Mouse (Mus musculus): Measurements from ENCODE around the gene Tjp2. TPM values are rescaled to one million over a fixed set of nuclear protein-coding genes. Genes with fewer than 3 reads are reported as not detected.
"Not testable (repeated sequence)": the region's sequence is repeated elsewhere in the genome, so short reads cannot be mapped to it uniquely, and the experiment has no call there.

Gene Tjp2
- polyA plus RNA-seq, 1 experiment from 2014 or later = 18.1 TPM

DNA sequence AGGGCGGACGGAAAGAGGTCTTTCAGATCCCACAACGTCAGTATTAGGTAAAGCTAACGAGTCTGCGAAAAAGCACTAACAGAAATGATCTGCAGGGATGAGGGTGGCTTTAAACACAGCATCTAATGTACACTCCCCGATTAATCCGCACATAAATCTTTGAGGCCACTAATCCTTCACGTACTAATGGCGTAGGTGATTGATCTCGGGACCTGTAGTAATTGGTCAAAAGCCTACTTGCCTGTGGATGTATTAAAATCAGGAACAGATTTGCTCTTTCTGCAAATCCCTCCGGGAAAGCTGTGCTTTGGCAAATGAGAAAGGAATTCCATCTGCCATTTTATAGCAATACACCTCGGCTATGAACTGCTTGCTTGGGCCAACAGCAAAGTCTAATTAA, 24.3 kb downstream of the Tjp2 start:
- H3K36me3 ChIP-seq (ENCODE audit: control insufficient read depth, insufficient read depth, low read length) = no peaks in the 10 kb centered on the region
- no peak overlapping the region for H3K4me3 ChIP-seq (ENCODE audit: low read depth, low read length)
- WGBS = 81% methylated on average over 12 of the region's 12 CpGs
- no peak overlapping the region for H3K4me2 ChIP-seq (replicated peaks; ENCODE audit: low read depth, low read length)
- no peaks in the 10 kb centered on the region for H3K27me3 ChIP-seq (ENCODE audit: control insufficient read depth, insufficient read depth, low read length)
- no peak overlapping the region for H3K27ac ChIP-seq (ENCODE audit: low read depth, low read length)
- ATAC-seq (ENCODE audit: low FRiP score) (no peak), DNase-seq (ENCODE audit: low spot score) (no peak)
- no peaks in the 10 kb centered on the region for H3K4me1 ChIP-seq (replicated peaks; ENCODE audit: control insufficient read depth, insufficient read depth, low read length)
- H3K9ac ChIP-seq (ENCODE audit: low read depth, low read length) = no peak overlapping the region
- H3K9me3 ChIP-seq (ENCODE audit: control insufficient read depth, low read length) = no peaks in the 10 kb centered on the region

GRCm38 (mm10) chr19:24198676-24199303, 26.0 kb downstream of the Tjp2 start:
- H3K27ac ChIP-seq (ENCODE audit: low read depth, low read length) = no peak overlapping the region
- H3K36me3 ChIP-seq (ENCODE audit: control insufficient read depth, insufficient read depth, low read length) = no peaks in the 10 kb centered on the region
- no peak overlapping the region for H3K9ac ChIP-seq (ENCODE audit: low read depth, low read length)
- no peak for ATAC-seq (ENCODE audit: low FRiP score)
- H3K4me2 ChIP-seq (replicated peaks; ENCODE audit: low read depth, low read length) = no peak overlapping the region
- no peaks in the 10 kb centered on the region for H3K4me1 ChIP-seq (replicated peaks; ENCODE audit: control insufficient read depth, insufficient read depth, low read length)
- no peaks in the 10 kb centered on the region for H3K27me3 ChIP-seq (ENCODE audit: control insufficient read depth, insufficient read depth, low read length)
- no peak for DNase-seq (ENCODE audit: low spot score)
- no peak overlapping the region for H3K4me3 ChIP-seq (ENCODE audit: low read depth, low read length)
- WGBS = 63% methylated on average over 11 of the region's 11 CpGs
- no peaks in the 10 kb centered on the region for H3K9me3 ChIP-seq (ENCODE audit: control insufficient read depth, low read length)

GRCm38 (mm10) chr19:24197338-24197737, 27.5 kb downstream of the Tjp2 start:
- ATAC-seq (ENCODE audit: low FRiP score) (no peak), DNase-seq (ENCODE audit: low spot score) (no peak)
- Histone ChIP-seq H3K27me3 (ENCODE audit: control insufficient read depth, insufficient read depth, low read length) (no peaks in the 10 kb centered on the region), H3K4me1 (replicated peaks; ENCODE audit: control insufficient read depth, insufficient read depth, low read length) (no peaks in the 10 kb centered on the region), H3K9me3 (ENCODE audit: control insufficient read depth, low read length) (no peaks in the 10 kb centered on the region), H3K4me2 (replicated peaks; ENCODE audit: low read depth, low read length) (no peak overlapping the region), H3K27ac (ENCODE audit: low read depth, low read length) (no peak overlapping the region), H3K9ac (ENCODE audit: low read depth, low read length) (no peak overlapping the region), H3K4me3 (ENCODE audit: low read depth, low read length) (no peak overlapping the region), H3K36me3 (ENCODE audit: control insufficient read depth, insufficient read depth, low read length) (no peaks in the 10 kb centered on the region)
- 70% methylated on average over 3 of the region's 3 CpGs for WGBS

DNA sequence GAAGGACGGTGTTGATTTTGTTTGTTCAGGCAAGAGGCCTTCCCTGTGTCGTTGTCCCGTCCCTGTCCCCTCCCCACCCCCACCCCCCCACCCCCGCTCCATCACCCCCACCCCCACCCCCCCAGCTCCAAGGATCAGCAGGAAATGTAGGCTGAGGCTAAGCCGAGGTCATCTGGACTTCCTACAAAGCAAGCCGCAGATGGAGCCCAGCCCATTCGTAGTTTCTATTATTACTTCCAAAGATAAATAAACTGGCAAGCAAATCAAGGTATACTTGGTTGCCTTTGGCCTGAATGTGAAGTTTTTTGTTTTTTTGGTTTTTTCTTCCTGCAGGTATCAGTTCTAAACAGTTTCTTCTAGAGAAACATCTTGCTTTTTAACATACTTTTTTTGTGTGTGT, 29.6 kb downstream of the Tjp2 start:
- ATAC-seq (ENCODE audit: low FRiP score) (no peak), DNase-seq (ENCODE audit: low spot score) (no peak)
- WGBS = 48% methylated on average over 7 of the region's 7 CpGs
- H3K4me3 ChIP-seq (ENCODE audit: low read depth, low read length) = no peak overlapping the region
- H3K4me2 ChIP-seq (replicated peaks; ENCODE audit: low read depth, low read length) = no peak overlapping the region
- no peaks in the 10 kb centered on the region for H3K9me3 ChIP-seq (ENCODE audit: control insufficient read depth, low read length)
- H3K9ac ChIP-seq (ENCODE audit: low read depth, low read length) = no peak overlapping the region
- no peaks in the 10 kb centered on the region for H3K36me3 ChIP-seq (ENCODE audit: control insufficient read depth, insufficient read depth, low read length)
- H3K27ac ChIP-seq (ENCODE audit: low read depth, low read length) = no peak overlapping the region
- no peaks in the 10 kb centered on the region for H3K4me1 ChIP-seq (replicated peaks; ENCODE audit: control insufficient read depth, insufficient read depth, low read length)
- H3K27me3 ChIP-seq (ENCODE audit: control insufficient read depth, insufficient read depth, low read length) = no peaks in the 10 kb centered on the region

DNA sequence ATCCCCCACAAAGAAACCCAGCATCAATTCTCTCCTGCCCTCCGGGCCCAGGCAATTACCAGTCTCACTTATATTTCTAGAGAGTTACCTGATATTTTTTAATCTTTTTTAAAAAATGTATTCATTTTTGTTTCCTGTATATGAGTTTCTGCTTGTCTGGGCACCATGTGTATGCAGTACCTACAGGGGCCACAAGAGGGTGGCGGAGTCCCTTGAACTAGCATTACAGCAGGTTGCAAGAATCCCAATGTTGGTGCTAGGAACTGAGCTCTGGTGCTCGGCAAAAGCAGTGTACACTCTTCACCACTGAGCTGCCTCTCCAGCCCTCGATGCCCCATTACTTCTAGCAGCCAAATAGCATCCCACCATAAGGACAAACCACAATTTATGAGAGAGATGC, 30.6 kb downstream of the Tjp2 start:
- H3K9me3 ChIP-seq (ENCODE audit: control insufficient read depth, low read length) = no peaks in the 10 kb centered on the region
- no peaks in the 10 kb centered on the region for H3K36me3 ChIP-seq (ENCODE audit: control insufficient read depth, insufficient read depth, low read length)
- no peaks in the 10 kb centered on the region for H3K27me3 ChIP-seq (ENCODE audit: control insufficient read depth, insufficient read depth, low read length)
- no peak for ATAC-seq (ENCODE audit: low FRiP score)
- 93% methylated on average over 4 of the region's 4 CpGs for WGBS
- H3K4me1 ChIP-seq (replicated peaks; ENCODE audit: control insufficient read depth, insufficient read depth, low read length) = no peaks in the 10 kb centered on the region
- H3K4me2 ChIP-seq (replicated peaks; ENCODE audit: low read depth, low read length) = no peak overlapping the region
- no peak overlapping the region for H3K27ac ChIP-seq (ENCODE audit: low read depth, low read length)
- H3K9ac ChIP-seq (ENCODE audit: low read depth, low read length) = no peak overlapping the region
- DNase-seq (ENCODE audit: low spot score) = no peak
- no peak overlapping the region for H3K4me3 ChIP-seq (ENCODE audit: low read depth, low read length)

DNA sequence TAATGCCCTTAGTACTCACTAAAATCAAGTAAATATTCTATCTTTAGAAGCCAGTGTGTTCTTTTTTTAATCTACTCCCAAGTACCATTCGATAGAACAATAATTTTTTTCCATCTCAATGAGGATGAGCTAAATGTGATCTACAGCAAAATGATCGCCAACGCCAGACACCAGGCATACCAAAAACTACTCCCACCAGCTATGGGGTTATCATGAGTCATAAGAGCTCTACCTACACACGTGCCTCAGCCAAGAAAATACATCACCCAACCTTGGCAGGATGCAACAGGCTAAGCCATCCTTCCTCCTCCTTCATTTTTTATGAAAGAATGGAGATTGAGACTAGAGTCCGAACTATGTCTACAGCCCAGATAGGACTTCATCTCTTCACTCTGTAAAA, 31.9 kb downstream of the Tjp2 start:
- 95% methylated on average over 5 of the region's 5 CpGs for WGBS
- no peaks in the 10 kb centered on the region for H3K27me3 ChIP-seq (ENCODE audit: control insufficient read depth, insufficient read depth, low read length)

GRCm38 (mm10) chr19:24187791-24188190, 37.0 kb downstream of the Tjp2 start:
- DNase-seq (ENCODE audit: low spot score) (no peak), ATAC-seq (ENCODE audit: low FRiP score) (no peak)
- H3K4me3 ChIP-seq (ENCODE audit: low read depth, low read length) = no peak overlapping the region
- H3K9me3 ChIP-seq (ENCODE audit: control insufficient read depth, low read length) = no peaks in the 10 kb centered on the region
- H3K36me3 ChIP-seq (ENCODE audit: control insufficient read depth, insufficient read depth, low read length) = no peaks in the 10 kb centered on the region
- no peak overlapping the region for H3K27ac ChIP-seq (ENCODE audit: low read depth, low read length)
- H3K9ac ChIP-seq (ENCODE audit: low read depth, low read length) = no peak overlapping the region
- WGBS = 80% methylated on average over 2 of the region's 2 CpGs
- no peaks in the 10 kb centered on the region for H3K27me3 ChIP-seq (ENCODE audit: control insufficient read depth, insufficient read depth, low read length)
- no peaks in the 10 kb centered on the region for H3K4me1 ChIP-seq (replicated peaks; ENCODE audit: control insufficient read depth, insufficient read depth, low read length)
- H3K4me2 ChIP-seq (replicated peaks; ENCODE audit: low read depth, low read length) = no peak overlapping the region

More for the DNA sequence above, 31.9 kb downstream of the Tjp2 start:
- H3K36me3 ChIP-seq (ENCODE audit: control insufficient read depth, insufficient read depth, low read length) = no peaks in the 10 kb centered on the region
- H3K9ac ChIP-seq (ENCODE audit: low read depth, low read length) = no peak overlapping the region
- no peaks in the 10 kb centered on the region for H3K4me1 ChIP-seq (replicated peaks; ENCODE audit: control insufficient read depth, insufficient read depth, low read length)
- no peak overlapping the region for H3K4me3 ChIP-seq (ENCODE audit: low read depth, low read length)
- H3K9me3 ChIP-seq (ENCODE audit: control insufficient read depth, low read length) = no peaks in the 10 kb centered on the region
- H3K4me2 ChIP-seq (replicated peaks; ENCODE audit: low read depth, low read length) = no peak overlapping the region
- no peak overlapping the region for H3K27ac ChIP-seq (ENCODE audit: low read depth, low read length)
- DNase-seq (ENCODE audit: low spot score) = no peak
- no peak for ATAC-seq (ENCODE audit: low FRiP score)

GRCm38 (mm10) chr19:24187358-24187757, 37.5 kb downstream of the Tjp2 start:
- not testable (repeated sequence) for ATAC-seq (ENCODE audit: low FRiP score); H3K27me3 ChIP-seq (ENCODE audit: control insufficient read depth, insufficient read depth, low read length); H3K9ac ChIP-seq (ENCODE audit: low read depth, low read length); H3K4me1 ChIP-seq (replicated peaks; ENCODE audit: control insufficient read depth, insufficient read depth, low read length); H3K27ac ChIP-seq (ENCODE audit: low read depth, low read length); H3K4me3 ChIP-seq (ENCODE audit: low read depth, low read length); H3K9me3 ChIP-seq (ENCODE audit: control insufficient read depth, low read length); DNase-seq (ENCODE audit: low spot score); H3K4me2 ChIP-seq (replicated peaks; ENCODE audit: low read depth, low read length); H3K36me3 ChIP-seq (ENCODE audit: control insufficient read depth, insufficient read depth, low read length)
- 96% methylated on average over 1 of the region's 1 CpGs for WGBS

- Histone ChIP-seq H3K9me3 (ENCODE audit: control insufficient read depth, low read length) (no peaks in the 10 kb centered on the region), H3K27me3 (ENCODE audit: control insufficient read depth, insufficient read depth, low read length) (no peaks in the 10 kb centered on the region), H3K4me1 (replicated peaks; ENCODE audit: control insufficient read depth, insufficient read depth, low read length) (no peaks in the 10 kb centered on the region), H3K4me2 (replicated peaks; ENCODE audit: low read depth, low read length) (no peak overlapping the region), H3K4me3 (ENCODE audit: low read depth, low read length) (no peak overlapping the region), H3K36me3 (ENCODE audit: control insufficient read depth, insufficient read depth, low read length) (no peaks in the 10 kb centered on the region), H3K9ac (ENCODE audit: low read depth, low read length) (no peak overlapping the region), H3K27ac (ENCODE audit: low read depth, low read length) (no peak overlapping the region)
- no peak for DNase-seq (ENCODE audit: low spot score)
- 70% methylated on average over 15 of the region's 15 CpGs for WGBS
- no peak for ATAC-seq (ENCODE audit: low FRiP score)
These were observed 41.1 kb downstream of the Tjp2 start for GRCm38 (mm10) chr19:24183680-24184235.
